Mouse (Mus musculus): ENCODE measurements around the gene Snx29. TPM values are rescaled to one million over a fixed set of nuclear protein-coding genes. Genes with fewer than 3 reads are reported as not detected.

The Snx29 gene
- polyA plus RNA-seq, 1 experiment from 2014 or later: 14.2 TPM

GRCm38 (mm10) chr16:11599523-11599922 is 276.8 kb downstream of the Snx29 start:
- no peak for ATAC-seq (ENCODE audit: insufficient number of reproducible peaks, low FRiP score, low TSS enrichment, low read depth)
- Histone ChIP-seq H3K36me3 (no peaks in the 10 kb centered on the region), H3K4me3 (replicated peaks) (no peak overlapping the region), H3K9me3 (replicated peaks) (no peaks in the 10 kb centered on the region), H3K4me2 (replicated peaks) (no peak overlapping the region), H3K27me3 (no peaks in the 10 kb centered on the region), H3K9ac (no peak overlapping the region), H3K4me1 (peaks cover 9% of the 10 kb centered on the region; the same call in 1 of the 2 replicates), H3K27ac (replicated peaks) (no peak overlapping the region)
- WGBS: 49% methylated on average over 3 of the region's 3 CpGs

GRCm38 (mm10) chr16:11601336-11602082 is 278.8 kb downstream of the Snx29 start:
- no peak for ATAC-seq (ENCODE audit: insufficient number of reproducible peaks, low FRiP score, low TSS enrichment, low read depth)
- H3K27me3 ChIP-seq: no peaks in the 10 kb centered on the region
- 84% methylated on average over 1 of the region's 1 CpGs for WGBS

GRCm38 (mm10) chr16:11603667-11604422 is 281.1 kb downstream of the Snx29 start:
- Histone ChIP-seq H3K9ac (no peak overlapping the region), H3K27ac (replicated peaks) (no peak overlapping the region), H3K4me2 (replicated peaks) (no peak overlapping the region), H3K4me1 (0 out of 2 replicates have a peak, but pooled peaks cover 5% of the 10 kb centered on the region), H3K9me3 (replicated peaks) (no peaks in the 10 kb centered on the region), H3K36me3 (no peaks in the 10 kb centered on the region), H3K27me3 (no peaks in the 10 kb centered on the region), H3K4me3 (replicated peaks) (no peak overlapping the region)
- ATAC-seq (ENCODE audit: insufficient number of reproducible peaks, low FRiP score, low TSS enrichment, low read depth): no peak
- WGBS: 58% methylated on average over 5 of the region's 5 CpGs

More at GRCm38 (mm10) chr16:11601336-11602082, 278.8 kb downstream of the Snx29 start:
- H3K27ac ChIP-seq (replicated peaks): no peak overlapping the region
- no peaks in the 10 kb centered on the region for H3K36me3 ChIP-seq
- H3K9ac ChIP-seq: no peak overlapping the region
- H3K4me1 ChIP-seq: peaks cover 9% of the 10 kb centered on the region; the same call in 1 of the 2 replicates
- no peak overlapping the region for H3K4me2 ChIP-seq (replicated peaks)
- no peaks in the 10 kb centered on the region for H3K9me3 ChIP-seq (replicated peaks)
- H3K4me3 ChIP-seq (replicated peaks): no peak overlapping the region

- no peak overlapping the region for H3K4me2 ChIP-seq (replicated peaks)
- no peak for ATAC-seq (ENCODE audit: insufficient number of reproducible peaks, low FRiP score, low TSS enrichment, low read depth)
- H3K4me3 ChIP-seq (replicated peaks): no peak overlapping the region
- H3K27ac ChIP-seq (replicated peaks): no peak overlapping the region
- WGBS: 82% methylated on average over 3 of the region's 3 CpGs
- H3K9me3 ChIP-seq (replicated peaks): no peaks in the 10 kb centered on the region
- no peaks in the 10 kb centered on the region for H3K4me1 ChIP-seq
- H3K9ac ChIP-seq: no peak overlapping the region
- no peaks in the 10 kb centered on the region for H3K27me3 ChIP-seq
- no peaks in the 10 kb centered on the region; the same call in 1 of the 2 replicates for H3K36me3 ChIP-seq
Measured at GRCm38 (mm10) chr16:11612526-11613126, 289.9 kb downstream of the Snx29 start.

GRCm38 (mm10) chr16:11614401-11615014 is 291.8 kb downstream of the Snx29 start:
- no peaks in the 10 kb centered on the region for H3K4me1 ChIP-seq
- H3K27me3 ChIP-seq: no peaks in the 10 kb centered on the region
- no peak overlapping the region for H3K9ac ChIP-seq
- H3K4me3 ChIP-seq (replicated peaks): no peak overlapping the region
- 82% methylated on average over 3 of the region's 3 CpGs for WGBS
- no peaks in the 10 kb centered on the region for H3K9me3 ChIP-seq (replicated peaks)
- H3K27ac ChIP-seq (replicated peaks): no peak overlapping the region
- no peak overlapping the region for H3K4me2 ChIP-seq (replicated peaks)
- ATAC-seq (ENCODE audit: insufficient number of reproducible peaks, low FRiP score, low TSS enrichment, low read depth): no peak
- H3K36me3 ChIP-seq: no peaks in the 10 kb centered on the region; the same call in 1 of the 2 replicates

GRCm38 (mm10) chr16:11615633-11616032 is 292.9 kb downstream of the Snx29 start:
- no peaks in the 10 kb centered on the region for H3K9me3 ChIP-seq (replicated peaks)
- ATAC-seq (ENCODE audit: insufficient number of reproducible peaks, low FRiP score, low TSS enrichment, low read depth): no peak

GRCm38 (mm10) chr16:11619951-11620350 is 297.2 kb downstream of the Snx29 start:
- Histone ChIP-seq H3K4me1 (0 out of 2 replicates have a peak, but pooled peaks cover 2% of the 10 kb centered on the region), H3K36me3 (no peaks in the 10 kb centered on the region; the same call in 1 of the 2 replicates), H3K27me3 (no peaks in the 10 kb centered on the region), H3K27ac (replicated peaks) (no peak overlapping the region), H3K9me3 (replicated peaks) (no peaks in the 10 kb centered on the region), H3K9ac (no peak overlapping the region), H3K4me3 (replicated peaks) (no peak overlapping the region), H3K4me2 (replicated peaks) (no peak overlapping the region)
- 88% methylated on average over 2 of the region's 2 CpGs for WGBS
- no peak for ATAC-seq (ENCODE audit: insufficient number of reproducible peaks, low FRiP score, low TSS enrichment, low read depth)

More at GRCm38 (mm10) chr16:11615633-11616032, 292.9 kb downstream of the Snx29 start:
- Histone ChIP-seq H3K27ac (replicated peaks) (no peak overlapping the region), H3K4me1 (no peaks in the 10 kb centered on the region), H3K4me2 (replicated peaks) (no peak overlapping the region), H3K9ac (no peak overlapping the region), H3K36me3 (no peaks in the 10 kb centered on the region; the same call in 1 of the 2 replicates), H3K4me3 (replicated peaks) (no peak overlapping the region), H3K27me3 (no peaks in the 10 kb centered on the region)
- WGBS: 38% methylated on average over 2 of the region's 2 CpGs

- Histone ChIP-seq H3K9ac (no peak overlapping the region), H3K27me3 (no peaks in the 10 kb centered on the region), H3K36me3 (no peaks in the 10 kb centered on the region; the same call in 1 of the 2 replicates), H3K4me2 (replicated peaks) (no peak overlapping the region), H3K9me3 (replicated peaks) (no peaks in the 10 kb centered on the region), H3K4me1 (0 out of 2 replicates have a peak, but pooled peaks cover 2% of the 10 kb centered on the region), H3K27ac (replicated peaks) (no peak overlapping the region), H3K4me3 (replicated peaks) (no peak overlapping the region)
- 72% methylated on average over 3 of the region's 3 CpGs for WGBS
- no peak for ATAC-seq (ENCODE audit: insufficient number of reproducible peaks, low FRiP score, low TSS enrichment, low read depth)
Measured at GRCm38 (mm10) chr16:11621042-11621441, 298.3 kb downstream of the Snx29 start.

- no peak overlapping the region for H3K9ac ChIP-seq
- 0 out of 2 replicates have a peak, but pooled peaks cover 2% of the 10 kb centered on the region for H3K4me1 ChIP-seq
- H3K9me3 ChIP-seq (replicated peaks): no peaks in the 10 kb centered on the region
- no peak overlapping the region for H3K27ac ChIP-seq (replicated peaks)
- 94% methylated on average over 1 of the region's 1 CpGs for WGBS
- H3K27me3 ChIP-seq: no peaks in the 10 kb centered on the region
- H3K4me2 ChIP-seq (replicated peaks): no peak overlapping the region
- ATAC-seq (ENCODE audit: insufficient number of reproducible peaks, low FRiP score, low TSS enrichment, low read depth): no peak
- no peak overlapping the region for H3K4me3 ChIP-seq (replicated peaks)
- H3K36me3 ChIP-seq: no peaks in the 10 kb centered on the region; the same call in 1 of the 2 replicates
Measured at GRCm38 (mm10) chr16:11621664-11622063, 299.0 kb downstream of the Snx29 start.

- Histone ChIP-seq H3K9me3 (replicated peaks) (no peaks in the 10 kb centered on the region), H3K27me3 (no peaks in the 10 kb centered on the region), H3K27ac (replicated peaks) (no peak overlapping the region), H3K36me3 (no peaks in the 10 kb centered on the region), H3K4me2 (replicated peaks) (no peak overlapping the region), H3K4me1 (0 out of 2 replicates have a peak, but pooled peaks cover 2% of the 10 kb centered on the region), H3K4me3 (replicated peaks) (no peak overlapping the region), H3K9ac (no peak overlapping the region)
- no peak for ATAC-seq (ENCODE audit: insufficient number of reproducible peaks, low FRiP score, low TSS enrichment, low read depth)
- WGBS: 77% methylated on average over 3 of the region's 3 CpGs
Measured at GRCm38 (mm10) chr16:11623032-11623431, 300.3 kb downstream of the Snx29 start.
